ENCODE assay signal across 22 mouse cellular contexts in the genomic region with DNA sequence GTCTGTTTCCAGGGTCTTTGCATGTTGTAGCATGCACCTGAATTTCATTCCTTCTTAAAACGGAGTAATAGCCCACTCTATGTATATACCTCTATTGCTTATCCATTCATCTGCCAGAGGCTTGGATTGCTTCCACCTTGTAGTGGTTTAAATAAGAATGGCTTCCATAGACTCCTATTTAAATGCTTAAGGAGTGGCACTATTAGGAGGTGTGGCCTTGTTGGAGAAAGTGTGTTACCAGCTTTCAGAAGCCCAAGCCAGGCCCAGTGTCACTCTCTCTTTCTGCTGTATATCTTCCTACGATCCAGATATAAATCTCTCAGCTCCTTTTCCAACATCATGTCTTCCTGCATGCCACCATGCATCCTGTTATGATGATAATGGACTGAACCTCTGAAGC. TPM values are rescaled to one million over a fixed set of nuclear protein-coding genes. Genes with fewer than 3 reads are reported as not detected.
DNase-seq lines count a peak whose midpoint lies in the region; ATAC-seq lines count a peak whose summit lies in the region.
"Had no signal": no experiment of that assay in that cellular context is flagged by ENCODE, and none has a peak within 500 bp of the region (broad histone marks: within the 10 kb centered on the region; RNA-seq: fewer than 3 reads in every experiment).

No protein-coding gene starts in this region.

- DNase-seq in ES-CJ7 (ENCODE audit: low read depth, low spot score) (peak; percentile 39), R1 (ENCODE audit: low read depth, low spot score) (peak; percentile 67), ZHBTc4 (ENCODE audit: low read depth, low spot score) (peak; percentile 54)
- DNase-seq in ovary, postnatal 10 days (ENCODE audit: low spot score), result no peak
- DNase-seq in ovary, postnatal 36 days (ENCODE audit: low spot score), result no peak
- DNase-seq: adrenal gland, adult 2 months; adrenal gland, adult 8-10 months; adrenal gland, postnatal 10 days; adrenal gland, postnatal 14 days; adrenal gland, postnatal 25 days; adrenal gland, postnatal 36 days; B cell, adult 2 months; cerebellum, adult 11 months; cerebellum, adult 11-12 months; cerebellum, adult 18-20 months; cerebellum, adult 2 months; cerebellum, adult 8-10 months; cerebellum, adult 9-10 months; cerebellum, adult 9-11 months had no signal

- no peak for ATAC-seq in CD4-positive, CD25-positive, alpha-beta regulatory T cell, adult 4 months
- ATAC-seq: activated CD4-positive, CD25-positive, alpha-beta regulatory T cell, adult 4 months; Patski had no signal

RNA-seq across cellular contexts. Expression of a gene that starts 53.5 kb away (rescaled TPM):
- polyA plus RNA-seq in CD4-positive, CD25-positive, alpha-beta regulatory T cell, adult 4 months (2017; shearing (Covaris generic)), result 10 to 100 TPM; 20.9 to 40.3 TPM

Comparison
In these comparisons a context has a peak if more than half of its experiments do, and no peak if none do; other contexts are left out.
1. DNase-seq: peak in ES-CJ7 (single experiment), R1 (single experiment) and ZHBTc4 (single experiment); none in ovary, postnatal 10 days (single experiment) and ovary, postnatal 36 days (single experiment).